Mouse (Mus musculus): ENCODE data around the gene Ptgs2. TPM values are rescaled to one million over a fixed set of nuclear protein-coding genes. Genes with fewer than 3 reads are reported as not detected.

The Ptgs2 gene
- polyA plus RNA-seq, 2 experiments from 2014 or later = not detected

DNA sequence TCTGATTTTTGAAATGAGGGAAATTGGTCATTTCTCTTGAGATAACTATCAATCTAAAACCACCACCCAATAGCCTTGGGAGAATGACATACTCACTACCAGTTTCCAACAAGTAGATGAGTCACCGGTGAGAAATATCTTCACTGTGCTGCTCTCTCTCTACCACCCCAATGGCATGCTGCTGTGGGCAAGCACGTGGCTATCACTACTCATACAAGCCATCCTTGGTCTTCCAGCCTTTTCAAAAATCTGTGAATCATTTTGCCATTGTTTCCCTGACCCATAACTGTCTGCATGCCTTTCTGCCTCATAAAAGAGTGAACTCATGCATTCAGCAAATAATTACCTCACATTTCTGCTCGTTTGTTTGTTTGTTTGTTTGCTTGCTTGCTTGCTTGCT lies 51.6 kb downstream of the Ptgs2 start:
- ATAC-seq = no peak

Other genes starting within 250 kb of the Ptgs2 start
- gene Pla2g4a, start 138.7 kb upstream of the Ptgs2 start, polyA plus RNA-seq (2017; shearing (Covaris generic)) = under 1 TPM; 0.16 to 0.17 TPM
- gene Pdc, start 219.4 kb downstream of the Ptgs2 start, polyA plus RNA-seq (2017; shearing (Covaris generic)) = under 1 TPM in 1 of 2 experiments, not detected in 1; 0.26 TPM